Mouse (Mus musculus) gastrocnemius, adult 8-10 months (tissue): ENCODE results near the gene Rpp25. TPM values are rescaled to one million over a fixed set of nuclear protein-coding genes. Genes with fewer than 3 reads are reported as not detected.

Experiments used
- DNase-seq, 2 experiments: peaks; one replicate each; pipeline ENCODE4 v3.0.0; 2022; ENCODE audit warnings: low spot score in 2 of 2
- total RNA-seq, 4 experiments: library from RNA; stranded (reverse); gene quantifications; 2 replicates each; pipeline ENCODE4 v1.2.4; 2022

The Rpp25 gene
- total RNA-seq: not detected

DNA sequence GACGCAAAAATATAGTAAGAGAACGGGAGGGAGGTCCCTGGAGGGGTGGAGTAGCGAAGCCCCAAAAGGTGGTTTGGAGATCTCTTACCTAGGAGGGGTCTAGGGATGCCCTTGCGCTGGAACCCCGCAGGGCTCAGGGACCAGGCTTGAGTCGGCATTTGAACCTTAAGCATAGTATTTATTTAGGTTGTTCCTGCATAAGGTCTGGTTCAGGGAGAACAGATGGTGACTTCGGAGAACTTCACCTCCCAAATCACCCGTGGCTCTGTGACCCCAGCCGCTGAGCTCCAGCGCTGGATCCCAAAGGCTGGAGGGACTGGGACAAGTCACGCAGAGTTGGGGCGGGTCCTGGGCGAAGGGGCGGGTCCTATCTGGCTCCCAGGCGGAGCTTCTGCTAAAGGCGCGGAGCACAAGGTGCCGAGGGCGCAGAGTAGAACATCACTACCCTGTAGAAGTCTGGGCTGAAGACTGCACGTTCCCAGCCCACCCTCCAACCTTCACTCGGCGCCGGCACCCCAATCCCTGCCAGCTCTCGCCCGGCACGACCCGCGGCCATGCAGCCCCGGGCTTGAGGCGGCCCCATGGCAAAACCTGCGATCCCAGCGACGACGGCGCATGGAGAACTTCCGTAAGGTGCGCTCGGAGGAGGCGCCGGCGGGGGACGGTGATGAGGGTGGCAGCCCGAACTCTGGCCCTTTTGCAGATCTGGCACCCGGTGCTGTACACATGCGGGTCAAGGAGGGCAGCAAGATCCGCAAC lies at the start of gene Rpp25:
TSS of gene Rpp25 (plus strand) at position 405 of the 759 bp plus-strand sequence.
- peak in 1 of 2 experiments; percentile 10 for DNase-seq

DNA sequence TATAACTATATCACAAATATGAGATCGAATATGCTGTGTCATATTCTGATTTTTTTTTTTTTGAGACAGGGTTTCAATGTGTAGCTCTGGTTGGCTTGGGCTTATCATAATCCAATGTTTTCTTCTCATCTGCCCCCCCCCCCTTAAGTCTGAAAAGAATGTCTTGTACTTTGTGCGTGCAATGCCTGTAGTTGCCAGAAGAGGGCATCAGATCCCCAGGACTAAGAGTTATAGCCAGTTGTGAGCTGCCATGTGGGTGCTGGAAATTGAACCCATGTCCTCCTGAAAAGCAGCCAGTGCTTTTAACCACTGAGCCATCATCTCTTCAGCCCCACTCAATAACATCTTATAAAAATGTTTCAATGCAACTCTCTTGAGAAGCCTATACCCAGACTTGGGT lies 44.1 kb upstream of the Rpp25 start:
- DNase-seq: no peak

DNA sequence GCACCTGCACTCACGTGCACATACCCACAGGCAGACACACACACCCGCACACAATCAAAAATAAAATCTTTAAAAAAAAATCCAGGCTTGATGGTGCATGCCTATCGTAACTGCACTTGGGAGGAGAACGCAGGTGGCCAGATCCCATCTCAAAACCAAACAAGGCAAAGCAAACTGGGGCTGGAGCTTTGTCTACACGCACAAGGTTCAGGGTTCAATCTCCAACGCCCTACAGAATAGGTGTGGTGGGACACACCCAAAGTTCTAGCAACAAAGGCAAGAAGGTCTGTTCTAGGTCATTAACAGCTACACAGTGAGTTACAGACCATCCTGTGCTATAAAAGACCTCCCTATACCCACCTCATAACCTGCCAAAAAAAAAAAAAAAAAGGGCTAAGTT lies 41.0 kb upstream of the Rpp25 start:
- DNase-seq: no peak

DNA sequence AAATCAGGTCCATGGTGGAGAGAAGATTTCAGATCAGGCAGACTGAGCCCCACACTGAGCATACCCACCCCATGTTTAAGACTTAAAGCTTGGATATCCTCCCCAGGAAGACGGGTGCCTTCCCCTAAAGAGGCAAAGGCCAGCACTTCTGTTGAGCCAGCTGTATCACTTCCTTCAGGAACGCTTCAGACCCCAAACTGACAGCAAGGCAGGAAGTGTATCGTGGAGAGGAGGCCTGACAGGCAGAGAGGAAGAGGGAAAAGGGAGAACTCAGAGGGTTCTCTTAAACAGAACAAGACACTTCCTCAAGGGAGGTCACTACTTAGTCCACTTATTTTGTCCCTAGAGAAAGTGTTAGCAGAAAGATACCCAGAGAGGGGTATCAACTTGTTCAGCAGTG lies 37.7 kb upstream of the Rpp25 start:
- no peak for DNase-seq

DNA sequence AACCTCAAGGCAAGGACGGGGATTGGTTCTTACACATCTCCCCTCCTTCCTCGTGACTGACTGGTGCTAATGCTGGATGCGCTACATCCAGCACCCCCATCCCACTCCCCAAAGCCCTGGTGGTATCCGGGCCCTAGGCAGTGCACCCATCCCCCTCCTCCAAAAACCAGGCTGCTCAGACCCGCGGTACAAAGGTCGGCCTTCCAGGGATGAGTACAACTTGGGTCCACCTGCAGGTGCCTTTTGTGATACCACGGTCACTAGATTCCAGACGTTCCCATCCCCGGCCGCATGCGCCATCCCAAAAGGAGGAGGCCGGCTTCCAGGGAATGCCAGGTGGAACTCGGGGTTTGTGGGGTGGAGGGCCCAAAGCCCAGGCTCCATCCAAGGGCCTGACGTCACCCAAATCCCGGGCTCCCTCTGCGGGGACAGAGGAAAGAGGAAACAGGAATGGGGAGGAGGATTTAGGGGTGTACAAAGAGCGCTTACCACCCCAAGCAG lies 36.5 kb upstream of the Rpp25 start:
- no peak for DNase-seq

DNA sequence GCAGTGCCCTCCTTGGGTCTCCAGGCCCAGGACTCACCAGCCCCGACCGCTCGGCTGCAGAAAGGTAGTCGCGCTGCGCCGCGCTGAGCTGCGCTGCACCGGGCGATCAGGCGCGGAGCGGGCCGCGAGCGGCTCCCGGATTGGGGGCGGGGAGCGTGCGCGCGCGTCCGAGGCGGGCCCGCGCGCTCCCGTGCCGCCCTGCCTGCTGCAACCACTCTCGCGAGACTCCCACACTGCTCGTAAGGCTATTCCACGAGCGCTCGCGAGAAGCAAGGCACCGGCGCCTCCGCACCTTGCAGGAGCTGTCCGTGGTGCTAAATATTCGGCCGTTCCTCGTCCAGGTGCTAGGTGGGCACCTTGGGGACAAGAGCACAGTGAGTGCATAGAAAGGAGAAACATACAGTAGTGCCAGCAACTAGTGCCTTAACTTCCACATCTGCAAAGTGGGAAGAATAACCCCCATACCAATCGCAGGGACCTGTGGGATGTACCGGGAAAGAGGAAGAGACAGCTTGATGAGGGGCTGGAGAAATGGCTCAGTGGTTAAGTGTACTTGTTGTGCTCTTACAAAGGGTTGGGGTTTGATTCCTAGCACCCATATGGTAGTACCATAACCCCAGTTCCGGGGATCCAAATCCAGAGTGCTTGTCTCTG lies 35.8 kb upstream of the Rpp25 start, which contains the start of gene Scamp5:
TSS of gene Scamp5 (minus strand) at position 165 of the 654 bp plus-strand sequence.
- DNase-seq: peak; percentile 60 to 78

DNA sequence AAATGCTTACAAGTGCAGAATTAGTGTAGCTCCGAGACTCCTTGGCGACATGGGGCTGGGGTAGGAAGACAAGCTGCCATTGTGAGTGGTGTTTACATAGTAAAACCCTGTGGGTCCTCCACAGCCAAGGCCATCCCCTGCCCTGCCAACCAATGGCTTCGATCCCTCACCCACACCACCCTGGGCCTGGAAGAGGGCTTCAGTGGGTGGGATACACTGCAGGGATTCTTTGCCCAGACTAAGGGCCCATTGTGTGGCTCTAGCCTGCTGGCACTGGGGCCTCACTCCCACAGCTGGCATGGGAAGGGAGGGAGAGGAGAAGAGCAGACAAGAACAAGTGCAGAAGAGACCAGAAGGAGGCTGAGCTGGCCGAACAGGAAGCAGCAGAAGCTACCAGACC lies 34.9 kb upstream of the Rpp25 start:
- no peak for DNase-seq

DNA sequence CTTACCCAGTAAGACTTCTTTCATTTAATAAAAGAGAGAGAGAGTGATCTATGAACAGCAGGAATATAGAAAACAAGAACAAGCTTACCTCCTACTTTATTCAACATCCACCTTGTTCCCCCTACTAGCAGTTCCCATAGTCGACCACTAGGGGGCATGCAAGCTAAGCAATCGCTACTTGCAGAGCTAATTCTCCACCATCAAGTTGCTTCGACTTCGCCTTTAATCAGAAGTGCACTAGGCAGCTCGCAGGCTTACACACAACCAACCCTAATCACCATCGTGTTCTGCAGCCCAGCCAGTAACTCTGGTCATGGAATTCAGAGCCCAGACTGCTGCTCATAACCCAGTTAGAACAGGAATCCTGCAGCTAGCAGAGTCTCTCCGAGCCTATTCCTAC lies 18.1 kb upstream of the Rpp25 start:
- peak; percentile 37 to 41 for DNase-seq

DNA sequence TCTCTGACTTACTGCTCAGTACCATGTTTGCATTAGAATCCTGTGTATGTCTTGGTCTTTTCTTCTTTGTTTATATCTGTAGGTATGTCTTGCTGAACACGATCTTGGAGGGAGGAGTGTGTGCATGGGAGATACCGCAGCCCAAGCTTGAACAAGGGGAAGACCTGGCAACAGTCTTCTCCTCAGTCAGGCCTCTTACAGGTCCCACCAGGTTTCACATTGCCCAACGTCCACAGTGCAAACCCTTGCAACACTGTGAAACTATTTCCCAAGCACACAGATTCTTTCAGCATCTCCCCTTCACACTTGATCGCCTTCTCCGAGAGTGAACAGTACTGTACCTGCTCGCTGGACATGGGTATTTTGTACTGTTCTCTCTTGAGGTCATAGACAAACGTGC lies 16.0 kb upstream of the Rpp25 start:
- DNase-seq: no peak

DNA sequence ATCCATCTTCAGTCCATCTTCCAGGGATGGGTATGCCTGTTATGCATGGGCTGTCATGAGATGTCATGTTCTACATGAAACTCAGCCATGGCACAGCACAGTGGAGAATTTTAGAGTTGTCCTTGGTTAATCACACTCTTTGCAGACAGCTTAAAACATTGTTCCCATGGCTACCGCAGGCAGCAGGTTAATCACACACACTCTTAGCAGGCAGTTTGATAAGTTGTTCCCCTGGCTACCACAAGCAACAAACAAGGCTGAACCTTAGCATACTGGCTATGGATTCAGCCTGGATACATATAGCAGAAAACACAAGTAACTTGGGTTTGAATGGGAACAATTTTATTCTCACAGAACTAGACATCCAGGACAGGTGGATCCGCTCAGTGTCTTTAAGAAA lies 10.3 kb upstream of the Rpp25 start:
- DNase-seq: no peak

DNA sequence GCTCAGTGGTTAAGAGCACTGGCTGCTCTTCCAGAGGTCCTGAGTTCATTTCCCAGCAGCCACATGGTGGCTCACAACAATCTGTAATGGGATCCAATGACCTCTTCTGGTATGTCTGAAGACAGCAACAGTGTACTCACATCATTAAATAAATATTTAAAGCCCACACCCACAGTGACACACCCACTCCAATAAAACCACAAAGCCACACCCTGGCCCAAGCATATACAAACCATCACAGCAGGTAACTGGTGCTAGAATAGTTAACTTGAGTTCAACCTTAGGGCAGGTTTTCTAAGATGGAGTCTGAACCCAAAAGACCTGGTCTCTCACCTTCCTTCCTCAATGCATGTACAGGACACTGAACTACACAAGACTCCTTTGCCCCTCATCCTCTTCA lies 8.9 kb upstream of the Rpp25 start:
- no peak for DNase-seq

DNA sequence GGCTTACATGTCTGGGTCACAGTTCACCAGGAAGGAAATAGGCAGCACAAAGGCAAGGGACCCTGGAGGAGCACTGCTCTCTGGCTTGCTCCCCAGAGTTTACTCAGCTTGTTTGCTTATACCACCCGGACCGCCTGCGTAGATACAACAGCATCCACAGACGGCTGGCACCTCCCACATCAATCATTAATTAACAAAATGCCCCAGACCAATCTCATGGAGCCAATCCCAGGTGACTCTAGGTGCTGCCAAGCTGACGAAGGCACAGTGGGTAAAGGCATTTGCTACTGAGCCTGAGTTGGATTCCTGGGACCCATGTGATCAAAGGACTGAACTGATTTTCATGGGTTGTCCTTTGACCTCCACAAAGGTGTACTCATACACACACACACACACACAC lies 6.6 kb upstream of the Rpp25 start:
- DNase-seq: no peak

DNA sequence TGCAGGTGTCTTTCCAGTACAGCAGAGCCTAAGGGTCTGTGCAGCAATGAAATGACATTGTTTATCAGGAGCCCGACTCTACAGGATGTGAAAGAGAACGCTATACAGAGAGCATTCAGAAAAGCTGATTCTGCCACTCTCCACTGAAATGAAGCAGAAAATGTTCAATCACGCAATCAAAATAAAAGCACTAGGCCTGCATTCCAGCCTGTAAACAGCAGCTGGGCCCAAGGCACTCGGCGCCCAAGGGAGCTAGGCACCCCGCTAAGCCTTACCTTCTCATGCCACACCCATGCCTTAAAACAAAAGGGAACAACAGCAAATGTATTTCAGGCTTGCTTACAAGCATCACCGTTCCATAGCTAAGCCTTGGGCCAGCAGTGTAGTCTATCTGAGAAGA lies 5.3 kb upstream of the Rpp25 start:
- DNase-seq: no peak

DNA sequence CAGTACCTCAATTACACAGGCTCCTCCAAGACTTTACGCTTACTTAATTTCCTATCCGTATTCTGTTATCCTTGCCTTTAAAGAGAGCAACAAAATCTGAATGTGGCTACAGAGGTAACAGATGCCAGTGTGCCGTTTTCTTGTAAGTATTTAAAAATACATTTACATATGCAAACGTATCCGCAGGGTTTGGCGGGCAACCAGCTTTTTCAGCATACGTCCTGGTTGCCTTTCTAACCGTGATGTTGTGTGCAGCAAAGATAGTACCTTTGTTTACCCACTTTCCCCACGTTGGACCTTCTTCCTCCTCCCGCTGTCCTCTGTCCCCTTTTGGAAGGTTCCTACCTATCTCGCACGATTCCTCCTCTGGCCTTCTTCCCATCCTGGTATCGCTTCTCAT lies 2.4 kb upstream of the Rpp25 start:
- no peak for DNase-seq

DNA sequence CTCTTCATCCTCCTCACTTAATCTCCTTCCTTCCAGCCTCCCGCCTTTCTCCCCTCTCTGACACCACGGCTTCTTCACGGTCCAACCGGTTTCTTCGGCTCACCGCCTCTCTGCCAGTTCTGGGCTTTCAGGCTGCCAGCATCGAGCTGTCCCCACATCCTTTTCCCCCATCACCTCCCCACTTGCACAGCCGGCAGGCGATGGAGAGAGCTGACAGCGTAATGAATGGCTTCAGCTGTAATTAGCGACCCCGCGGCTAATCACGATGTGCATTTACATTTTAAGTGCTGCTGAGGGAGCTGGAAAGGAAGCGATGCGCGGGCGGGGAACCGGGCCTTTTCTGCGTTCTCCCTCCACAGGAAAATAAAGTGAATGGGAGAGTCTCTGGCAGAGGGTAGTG lies 2.0 kb upstream of the Rpp25 start:
- no peak for DNase-seq

DNA sequence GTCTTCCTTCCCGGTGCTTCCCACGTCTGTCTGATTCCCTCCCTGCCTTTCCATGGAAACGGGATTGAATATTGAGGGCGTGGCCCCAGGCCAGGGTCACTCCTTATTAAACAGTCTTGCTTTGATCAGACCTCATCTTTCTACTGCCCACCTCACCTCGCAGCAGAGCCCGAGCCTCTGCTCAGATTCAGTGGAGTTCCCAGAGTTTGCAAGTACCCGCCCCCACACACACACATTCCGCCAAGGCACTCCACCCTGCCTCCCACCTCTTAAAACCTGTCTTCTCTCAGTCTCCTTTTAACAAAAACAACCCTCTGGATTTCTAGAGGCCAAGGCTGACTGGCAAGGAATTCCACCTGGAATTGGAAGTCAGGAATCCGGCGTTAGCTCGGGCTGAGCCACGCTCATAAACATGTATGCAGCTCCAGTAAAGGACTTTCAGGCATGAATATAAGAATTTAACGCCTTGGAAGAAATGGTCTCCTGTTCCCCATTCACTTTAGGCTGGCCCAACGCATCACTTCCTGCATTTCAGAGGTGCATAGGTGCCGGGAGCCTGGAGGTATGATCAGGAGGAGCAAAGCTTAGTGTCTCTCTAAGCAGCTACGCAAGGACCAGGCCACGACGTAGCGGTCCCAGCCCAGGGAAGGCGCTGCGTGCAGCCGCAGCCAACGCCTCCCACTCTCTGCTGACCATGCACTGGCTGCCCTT lies 760 bp upstream of the Rpp25 start:
- no peak for DNase-seq

DNA sequence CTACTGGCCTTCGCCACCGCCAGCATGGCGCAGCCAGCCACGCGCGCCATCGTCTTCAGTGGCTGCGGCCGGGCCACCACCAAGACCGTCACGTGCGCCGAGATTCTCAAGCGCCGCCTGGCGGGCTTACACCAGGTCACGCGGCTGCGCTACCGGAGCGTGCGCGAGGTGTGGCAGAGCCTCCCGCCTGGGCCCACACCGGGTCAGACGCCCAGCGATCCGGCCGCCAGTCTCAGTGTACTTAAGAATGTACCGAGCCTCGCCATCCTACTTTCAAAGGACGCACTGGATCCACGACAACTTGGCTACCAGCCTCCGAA lies 515 bp downstream of the Rpp25 start:
- DNase-seq: no peak

DNA sequence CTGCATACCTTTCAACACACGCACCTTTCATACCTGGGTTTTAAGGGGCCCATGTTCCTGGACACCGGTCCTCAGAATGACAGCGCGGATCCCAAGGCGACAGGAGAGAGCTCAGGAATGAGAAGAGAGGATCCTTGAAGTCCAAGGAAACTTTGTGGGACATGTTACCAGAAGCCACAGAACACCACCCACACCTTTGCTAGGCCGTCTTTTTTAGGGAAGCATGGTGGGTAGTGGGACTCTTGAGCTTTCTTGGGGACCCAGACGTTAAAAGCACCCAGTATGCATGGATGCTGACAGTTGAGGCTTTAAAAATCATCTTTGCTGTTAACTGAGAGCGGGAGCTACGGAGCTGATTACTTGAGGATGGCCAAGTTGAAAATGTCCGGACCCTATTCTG lies 1.1 kb downstream of the Rpp25 start:
- no peak for DNase-seq

DNA sequence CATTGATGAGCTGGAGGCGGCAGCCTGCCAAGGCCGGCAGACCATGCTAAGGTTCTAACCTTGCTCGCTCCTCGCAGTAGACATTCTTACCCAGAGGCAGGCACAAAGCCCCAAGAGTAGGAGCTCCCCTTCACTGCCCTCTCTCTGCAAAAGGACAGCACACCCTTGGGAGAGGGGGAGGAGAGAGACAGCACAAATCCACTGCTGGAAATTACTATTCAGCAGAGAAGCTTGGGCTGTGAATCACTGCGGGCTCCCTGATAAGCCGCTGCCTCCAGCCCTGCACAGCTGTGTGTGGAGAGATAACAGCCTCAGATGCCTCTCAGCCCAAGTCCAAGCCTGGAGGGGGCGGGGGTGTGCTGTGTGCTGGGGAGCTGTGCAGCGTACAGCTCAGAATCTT lies 1.9 kb downstream of the Rpp25 start:
- no peak for DNase-seq

DNA sequence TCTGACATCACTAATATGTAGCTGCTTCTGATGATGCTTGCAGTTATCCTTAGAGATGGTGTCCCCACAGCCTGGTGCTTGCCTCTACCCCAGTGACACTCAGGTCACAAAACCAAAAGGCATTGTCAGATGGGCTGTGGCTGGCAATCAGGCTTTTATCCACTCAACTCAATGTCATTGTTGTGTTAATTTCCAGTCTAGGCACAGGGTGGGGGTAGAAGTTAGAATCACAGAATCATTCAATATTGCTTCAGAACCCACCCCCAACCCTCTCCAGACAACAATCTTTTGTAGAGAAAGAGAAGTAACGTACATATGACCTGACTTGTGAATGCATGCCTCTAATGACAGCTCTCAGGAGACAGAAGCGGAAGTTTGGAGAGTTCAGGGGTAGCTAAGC lies 6.8 kb downstream of the Rpp25 start:
- no peak for DNase-seq

DNA sequence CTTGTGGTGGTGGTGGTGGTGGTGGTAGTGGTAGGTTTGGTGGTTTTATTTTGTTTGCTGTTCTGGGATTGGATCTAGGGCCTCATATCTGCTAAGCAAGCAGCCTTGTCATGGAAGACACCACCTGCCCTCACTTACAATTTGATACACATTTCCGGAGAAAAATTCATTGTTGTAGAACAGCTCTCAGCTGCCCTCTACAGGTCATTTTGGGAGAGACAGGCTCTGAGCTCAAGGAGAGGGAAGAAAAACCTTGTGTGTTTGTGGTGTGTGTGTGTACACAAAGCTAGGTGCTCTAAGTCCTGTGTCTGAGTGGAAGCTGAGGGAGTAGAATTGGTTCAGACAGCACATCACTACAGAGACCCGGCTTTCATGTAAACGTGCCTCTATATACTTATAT lies 13.3 kb downstream of the Rpp25 start:
- no peak for DNase-seq

DNA sequence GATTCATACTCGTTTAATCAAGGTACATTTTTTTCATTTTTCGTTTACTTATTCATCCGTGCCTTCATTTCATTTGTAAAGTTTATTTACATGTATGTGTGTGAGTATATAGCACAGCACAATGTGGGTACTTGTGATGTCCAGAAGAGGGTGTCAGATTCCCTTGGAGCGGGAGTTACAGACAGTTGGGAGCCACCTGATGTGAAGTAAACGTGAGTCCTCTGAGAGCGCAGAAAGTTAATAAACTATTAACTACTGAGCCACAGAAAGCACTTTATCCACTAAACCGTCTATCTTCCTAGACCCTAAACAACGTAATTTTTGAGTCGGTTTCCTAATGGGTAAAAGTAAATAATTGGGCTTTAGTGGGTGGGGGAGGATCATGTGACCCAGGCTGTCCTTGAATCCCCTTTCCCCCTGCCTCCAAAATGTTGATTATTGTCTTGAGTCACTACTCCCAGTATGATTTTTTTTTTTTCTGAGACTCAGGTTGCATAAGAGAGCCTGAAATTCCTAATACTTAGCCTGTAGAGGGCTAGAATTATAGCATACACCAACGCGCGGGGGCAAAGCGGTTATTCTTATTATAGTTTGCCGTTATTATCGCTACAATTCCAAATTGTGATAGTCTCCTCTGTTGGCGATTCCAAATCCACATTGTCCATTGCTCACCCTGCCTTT lies 16.7 kb downstream of the Rpp25 start:
- no peak for DNase-seq
